Mouse (Mus musculus) induced T-regulatory cell, adult 2 months (primary cell): ENCODE results near the gene Cxcl1.

ENCODE experiments used
- DNase-seq: peaks from one replicate; pipeline ENCODE4 v3.0.0-alpha.2; 2012; ENCODE audit warnings: low read depth

The Cxcl1 gene

DNA sequence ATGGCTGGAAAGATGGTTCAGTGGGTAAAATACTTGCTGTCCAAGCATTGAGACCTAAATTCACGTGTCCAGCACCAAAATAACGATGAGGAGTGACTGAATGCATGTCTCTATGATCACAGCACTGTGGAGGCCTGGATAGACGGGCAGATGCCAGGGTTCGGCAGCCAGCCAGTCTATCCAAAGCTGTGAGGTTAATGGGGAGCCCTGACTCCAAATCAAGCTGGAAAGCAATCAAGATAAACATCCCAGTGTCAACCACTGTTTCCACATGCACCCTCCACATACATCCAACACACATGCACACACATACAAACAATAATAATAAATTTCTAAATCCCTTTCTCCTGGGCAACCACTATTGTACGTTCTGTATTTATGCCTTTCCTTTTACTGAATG, 2.4 kb upstream of the Cxcl1 start:
- DNase-seq, result no peak

DNA sequence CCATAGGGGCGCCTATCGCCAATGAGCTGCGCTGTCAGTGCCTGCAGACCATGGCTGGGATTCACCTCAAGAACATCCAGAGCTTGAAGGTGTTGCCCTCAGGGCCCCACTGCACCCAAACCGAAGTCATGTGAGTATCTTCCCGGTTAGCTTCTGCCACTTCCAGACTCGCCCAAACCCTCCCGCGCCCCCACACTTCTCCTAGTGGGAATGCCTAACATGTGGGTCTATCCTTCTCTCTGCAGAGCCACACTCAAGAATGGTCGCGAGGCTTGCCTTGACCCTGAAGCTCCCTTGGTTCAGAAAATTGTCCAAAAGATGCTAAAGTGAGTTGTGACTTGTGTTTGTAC, 398 bp downstream of the Cxcl1 start:
- DNase-seq, result no peak

DNA sequence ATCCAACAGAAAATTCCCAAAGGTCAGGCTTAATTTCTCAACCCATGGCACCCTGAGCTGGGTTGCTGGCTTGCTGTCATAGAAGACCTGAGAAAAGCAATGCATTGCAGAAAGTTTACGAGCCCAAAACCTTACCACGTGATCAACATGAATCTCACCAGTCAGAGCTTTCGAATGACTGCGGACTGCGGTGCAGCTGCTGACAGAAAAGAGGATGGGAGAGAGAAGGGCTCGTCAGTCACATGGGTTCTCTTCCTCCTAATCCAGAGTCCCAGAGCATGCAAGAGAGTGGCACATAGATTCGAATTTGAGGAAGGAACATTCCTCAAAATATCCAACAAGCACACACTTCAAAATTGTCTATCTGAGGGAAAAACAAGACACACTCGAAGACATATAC, 3.2 kb downstream of the Cxcl1 start:
- DNase-seq, result no peak

DNA sequence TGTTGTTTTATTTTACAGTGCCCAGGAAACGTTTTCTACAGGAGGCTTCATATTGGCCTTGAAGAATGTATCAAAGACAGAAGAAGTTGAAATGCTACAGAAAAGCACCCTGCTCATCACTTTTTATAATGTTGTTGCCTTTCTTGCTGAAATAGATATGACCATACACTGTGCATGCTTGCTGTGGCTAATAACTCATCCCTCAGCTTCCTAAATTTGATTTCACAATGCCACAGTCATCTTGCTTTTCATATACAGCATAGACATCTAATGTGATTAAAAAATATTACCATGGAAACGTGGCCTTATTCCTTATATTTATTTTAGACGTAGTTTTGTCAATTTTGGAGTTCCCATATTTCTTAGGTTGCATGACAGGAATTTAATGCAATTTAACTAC, 6.4 kb downstream of the Cxcl1 start:
- no peak for DNase-seq

DNA sequence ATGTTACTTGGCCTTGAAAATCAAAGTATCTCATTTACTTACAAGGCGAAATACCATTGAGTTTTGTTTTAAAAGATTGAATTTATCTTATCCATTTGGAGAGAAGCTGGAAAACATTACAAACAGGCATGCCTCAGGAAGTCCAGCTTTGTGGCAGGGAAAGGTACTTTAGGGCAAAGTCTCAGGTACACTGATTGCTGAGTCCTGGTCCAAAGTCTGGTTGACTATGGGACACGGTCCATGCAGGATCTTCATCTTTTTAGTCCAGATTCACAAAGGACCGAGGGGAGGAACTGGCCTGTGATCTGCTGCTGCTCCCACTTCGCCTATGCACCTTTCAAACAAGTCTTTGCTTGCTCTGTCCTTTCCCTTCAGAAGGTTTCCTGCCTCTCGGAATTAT, 8.3 kb downstream of the Cxcl1 start:
- DNase-seq, result no peak

DNA sequence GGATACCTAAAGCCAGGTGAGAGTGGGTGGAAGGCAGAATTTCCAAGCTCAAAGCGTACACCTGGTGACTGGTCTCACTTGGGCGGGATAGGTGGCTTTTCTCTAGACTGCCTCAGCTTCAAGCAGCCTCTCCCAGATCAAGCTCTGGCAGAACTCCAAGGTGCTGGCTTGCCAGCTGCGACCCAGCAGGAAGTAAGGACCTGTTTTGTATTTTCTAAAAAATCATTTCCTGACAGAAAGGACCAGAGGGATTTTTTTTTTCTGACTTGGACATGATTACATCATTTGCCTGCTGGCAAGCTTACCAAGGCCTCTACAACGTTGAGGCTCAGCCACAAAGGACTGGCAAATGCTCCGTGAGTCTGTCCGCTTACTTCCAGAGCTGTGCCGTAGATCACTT, 9.1 kb downstream of the Cxcl1 start:
- no peak for DNase-seq

DNA sequence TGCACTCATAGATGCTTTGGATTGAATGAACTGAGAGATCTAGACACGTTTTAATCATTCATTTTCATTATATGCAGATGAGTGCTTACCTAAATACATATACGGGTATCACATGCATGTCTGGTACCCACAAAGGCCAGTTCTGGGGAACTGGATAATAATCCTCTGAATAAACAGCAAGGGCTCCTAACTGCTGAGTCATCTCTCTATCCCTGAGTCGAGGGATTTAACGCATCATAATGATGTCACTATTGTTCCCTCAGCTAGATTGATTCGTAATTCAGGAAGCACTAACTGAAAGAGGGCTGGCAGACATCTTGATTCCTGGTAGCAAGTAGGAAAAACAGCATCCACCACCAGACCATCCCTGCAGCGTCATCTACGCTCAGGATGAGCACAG, 9.6 kb downstream of the Cxcl1 start:
- no peak for DNase-seq

DNA sequence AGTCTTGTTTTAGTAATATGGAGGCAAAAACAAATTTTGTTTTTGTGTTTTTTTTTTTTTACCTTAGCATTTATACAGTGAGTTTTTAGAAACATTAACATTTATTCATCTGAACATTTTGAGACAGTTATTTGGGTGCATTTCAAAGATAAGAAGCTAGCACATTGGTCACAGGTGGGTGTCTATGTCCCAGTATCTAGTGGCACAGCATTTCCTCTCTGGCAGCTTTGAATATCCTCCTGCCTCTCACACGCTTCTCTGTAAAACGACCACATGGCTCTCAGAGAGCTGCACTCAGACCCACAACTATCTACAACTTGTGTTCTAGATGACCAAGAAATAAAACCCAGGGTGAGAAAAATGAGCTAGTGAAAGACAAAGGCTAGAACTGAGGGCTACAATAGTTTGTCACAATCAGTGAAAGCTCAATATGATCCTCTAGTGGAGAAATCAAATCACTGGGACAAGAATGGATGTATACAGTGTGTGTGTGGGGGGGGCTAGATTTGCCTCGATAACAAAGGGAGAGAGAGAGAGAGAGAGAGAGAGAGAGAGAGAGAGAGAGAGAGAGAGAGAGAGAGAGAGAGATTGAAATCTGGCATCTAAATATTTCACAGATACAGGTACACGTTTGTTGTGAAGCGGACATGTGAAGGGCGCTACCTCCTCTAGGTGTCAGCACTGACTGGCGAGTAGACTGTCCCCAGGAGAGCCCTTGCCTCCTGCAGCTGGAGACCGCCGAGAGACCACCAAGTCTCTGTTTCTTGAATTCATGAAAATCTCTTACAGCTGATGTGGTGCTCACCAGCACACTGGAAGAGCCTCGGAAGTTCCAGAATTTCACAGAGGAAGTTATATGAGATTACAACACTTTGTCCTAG, 11.6 kb downstream of the Cxcl1 start:
- DNase-seq, result peak; percentile 27

DNA sequence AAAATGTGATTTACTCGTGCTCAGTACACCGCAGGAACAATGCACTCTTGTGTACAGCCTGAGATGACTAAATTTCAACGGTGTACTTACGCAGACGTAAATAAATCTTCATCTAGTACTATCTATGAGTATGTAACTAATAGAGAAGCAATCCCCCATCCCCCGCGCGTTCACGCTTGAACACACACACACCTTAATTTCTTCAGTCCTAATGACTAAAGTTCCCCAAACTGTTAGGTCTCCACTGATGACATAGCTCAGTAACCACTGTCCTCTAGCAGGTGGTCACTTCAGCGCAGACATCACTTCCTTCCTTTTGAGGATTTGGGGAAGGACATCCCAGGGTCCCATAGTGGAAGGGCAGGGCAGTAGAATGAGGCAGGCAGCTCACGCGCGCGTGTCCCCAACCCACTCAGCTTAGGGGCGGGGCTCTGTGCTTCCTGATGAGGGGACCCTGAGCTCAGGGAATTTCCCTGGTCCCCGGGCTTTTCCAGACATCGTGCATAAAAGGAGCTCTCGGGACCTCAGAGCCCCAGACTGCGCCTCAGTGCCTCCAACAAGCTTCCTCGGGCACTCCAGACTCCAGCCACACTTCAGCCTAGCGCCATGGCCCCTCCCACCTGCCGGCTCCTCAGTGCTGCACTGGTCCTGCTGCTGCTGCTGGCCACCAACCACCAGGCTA, 12.4 kb downstream of the Cxcl1 start, which contains the start of gene Cxcl2:
Gene Cxcl2 (plus strand): TSS at position 533 of the 682 bp plus-strand sequence.
- peak; percentile 19 for DNase-seq

DNA sequence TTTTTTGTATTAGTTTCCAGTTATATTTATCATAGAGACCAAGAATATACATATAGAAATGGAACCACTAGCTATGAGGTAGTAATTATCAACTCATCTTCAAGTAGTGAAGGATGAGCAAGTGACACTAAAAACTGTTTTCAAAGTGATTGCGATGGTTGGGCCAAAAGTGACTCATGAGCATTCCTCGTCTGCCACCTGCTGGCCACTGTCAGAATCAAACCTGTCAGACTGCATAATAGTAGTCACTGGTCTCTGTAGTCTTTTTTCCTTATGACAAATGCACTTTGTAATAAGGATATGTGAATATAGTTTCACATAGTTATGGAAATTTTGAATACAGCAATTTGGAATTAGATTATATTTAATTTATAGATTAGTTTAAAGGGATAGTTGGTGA, 17.9 kb downstream of the Cxcl1 start:
- peak; percentile 79 for DNase-seq

DNA sequence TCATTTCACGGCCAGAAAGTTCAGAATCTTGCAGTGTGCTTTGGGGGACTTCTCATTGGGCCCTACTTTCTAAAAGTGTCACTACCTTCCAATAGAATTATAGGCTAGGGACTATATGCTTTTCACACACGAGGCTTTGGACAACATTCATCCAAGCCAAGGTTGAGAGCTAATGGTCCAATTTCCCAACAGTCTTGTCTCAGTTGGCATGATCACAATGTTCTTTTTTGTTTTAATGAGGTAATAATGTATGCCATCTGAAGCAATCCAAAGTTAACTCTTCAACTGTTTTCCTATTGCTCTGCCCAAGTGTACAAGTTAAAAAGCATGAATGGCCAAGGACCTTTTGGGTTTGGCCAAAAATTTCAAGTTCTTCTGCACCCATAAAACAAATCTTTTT, 28.5 kb downstream of the Cxcl1 start:
- no peak for DNase-seq

DNA sequence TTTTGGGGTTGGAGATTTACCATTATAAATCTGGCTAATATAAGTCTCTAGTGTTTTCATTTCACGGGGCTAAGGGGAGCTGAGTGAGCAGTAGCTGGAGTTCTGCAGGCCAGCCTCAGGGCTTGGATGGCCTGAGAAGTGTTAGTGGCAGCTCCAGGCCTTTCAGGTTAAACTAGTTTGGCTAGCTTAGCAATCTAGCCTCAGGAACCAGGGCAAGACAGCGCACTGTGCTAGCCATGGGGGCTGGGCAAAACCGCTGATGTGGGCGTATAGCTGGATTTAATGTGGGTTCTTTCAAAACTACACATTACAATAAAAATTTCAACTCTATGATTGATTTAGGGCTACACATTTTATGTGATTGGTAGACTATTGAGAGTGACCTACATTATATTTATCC, 31.9 kb downstream of the Cxcl1 start:
- no peak for DNase-seq

DNA sequence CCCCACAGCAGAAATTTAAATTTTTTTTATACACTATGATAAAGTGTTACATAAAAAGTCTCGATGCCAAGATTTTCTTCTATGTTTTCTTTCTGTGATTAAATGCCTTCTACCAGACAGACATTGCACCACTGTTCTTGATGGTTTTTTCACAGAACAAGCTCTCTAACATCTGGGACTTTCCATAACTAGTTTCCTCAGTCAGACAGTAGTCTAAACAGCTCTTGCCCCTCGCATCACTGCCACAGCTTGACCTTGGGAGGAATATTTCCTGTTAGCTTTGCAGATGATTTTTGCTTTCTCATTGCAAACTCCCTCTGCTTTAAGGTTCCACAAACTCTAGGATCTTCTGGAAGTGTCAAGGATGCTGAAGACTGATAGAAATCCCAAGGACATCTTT, 39.5 kb downstream of the Cxcl1 start:
- DNase-seq, result no peak

DNA sequence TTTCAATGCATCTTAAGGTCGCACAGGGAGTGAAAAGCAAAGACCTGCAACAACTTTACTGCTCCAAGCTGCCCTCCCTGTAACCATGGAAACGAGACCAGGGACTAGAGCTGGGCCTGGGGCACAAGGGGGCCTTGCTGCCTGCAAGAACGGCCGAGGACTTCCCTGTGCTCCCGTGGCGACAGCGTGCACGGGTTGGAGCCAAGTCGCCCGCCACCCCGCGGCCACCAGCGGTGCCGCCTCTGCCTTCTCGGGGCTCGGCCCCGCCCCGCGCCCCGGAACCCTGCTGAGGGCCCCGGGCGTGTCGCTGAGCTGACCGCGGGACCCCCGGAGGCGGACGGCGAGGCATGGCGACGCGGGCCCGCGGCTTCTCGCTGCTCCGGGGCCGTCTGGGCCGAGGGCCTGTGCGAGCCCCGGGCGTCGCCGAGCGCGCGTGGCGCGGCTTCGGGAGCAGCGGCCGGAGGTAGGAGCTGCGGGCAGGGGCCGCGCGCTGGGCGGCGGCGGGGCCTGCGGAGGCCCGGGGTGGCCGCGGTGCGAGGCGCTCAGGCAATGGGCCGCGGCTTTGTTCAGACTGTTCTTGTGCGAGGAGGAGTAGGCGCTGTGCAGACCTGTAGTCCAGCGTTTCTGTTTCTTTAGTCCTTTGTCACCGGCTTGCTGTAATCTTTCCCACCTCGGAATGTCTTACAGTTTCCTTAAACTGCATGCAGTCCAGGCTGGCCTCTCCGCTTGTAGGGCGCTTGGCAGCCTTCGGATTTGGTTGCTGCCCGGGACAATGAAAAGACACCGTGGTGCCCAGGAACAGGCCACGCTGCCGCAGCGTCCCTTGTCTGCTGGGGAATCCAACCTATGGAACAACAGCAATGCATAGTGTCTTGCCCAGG, 40.2 kb downstream of the Cxcl1 start, which contains the start of gene Mthfd2l:
Gene Mthfd2l (plus strand): TSS at position 147 of the 881 bp plus-strand sequence.
- peak; percentile 82 for DNase-seq

DNA sequence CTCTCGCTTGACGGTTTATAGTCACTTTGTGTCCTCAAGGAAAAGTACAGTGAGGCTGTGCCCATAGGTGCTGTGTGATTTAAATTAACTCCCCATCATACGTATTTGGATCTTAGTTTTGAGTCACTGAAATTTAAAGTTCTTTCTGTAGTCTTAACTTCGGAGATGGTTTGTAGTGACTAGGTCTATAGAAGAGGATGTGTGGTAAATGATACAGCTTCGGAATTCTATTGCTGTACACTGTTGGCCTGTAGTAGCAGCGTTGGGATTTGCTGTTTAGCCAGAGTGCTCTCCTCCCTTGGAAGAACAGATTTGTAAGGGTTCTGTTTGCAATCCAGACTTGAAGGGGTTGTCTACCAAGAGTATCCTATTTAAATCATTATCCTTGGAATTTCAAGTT, 40.9 kb downstream of the Cxcl1 start:
- DNase-seq, result no peak

DNA sequence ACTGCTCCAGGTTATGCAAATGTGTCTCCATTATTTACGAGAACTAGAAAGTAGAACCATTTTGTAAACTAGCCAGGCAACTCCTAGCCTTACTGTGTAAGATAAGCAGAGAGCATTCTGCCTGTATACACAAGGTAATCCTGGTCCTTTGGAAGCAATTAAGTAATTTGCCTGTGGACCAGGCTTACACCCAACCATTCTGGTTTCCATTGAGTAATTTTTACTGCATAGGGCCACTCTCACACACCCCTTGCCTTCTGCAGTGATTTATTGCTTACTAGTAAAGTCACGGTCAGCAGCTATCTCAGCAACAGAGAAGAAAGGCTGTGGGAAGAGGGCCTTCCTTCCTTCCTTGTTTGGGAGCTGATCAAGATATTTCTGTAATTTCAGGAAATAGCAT, 45.7 kb downstream of the Cxcl1 start:
- DNase-seq, result no peak
